Mouse (Mus musculus) gastrocnemius, adult 18-20 months (tissue): Measurements from ENCODE around the gene Efna4. TPM values are rescaled to one million over a fixed set of nuclear protein-coding genes. Genes with fewer than 3 reads are reported as not detected.

Source experiments
- DNase-seq: peaks from one replicate; pipeline ENCODE4 v3.0.0; 2021; ENCODE audit warnings: low spot score
- long read RNA-seq, 2 experiments: library from polyadenylated mRNA; stranded (forward); transcript quantifications; one replicate each; pipeline ENCODE4 v2.0.0; 2021
- total RNA-seq, 2 experiments: library from RNA; stranded (reverse); gene quantifications; 2 replicates each; pipeline ENCODE4 v1.2.3; 2021

The Efna4 gene
- total RNA-seq, result not detected
- long read RNA-seq, experiment 1, result 0 reads
- long read RNA-seq, experiment 2, result 0 reads

DNA sequence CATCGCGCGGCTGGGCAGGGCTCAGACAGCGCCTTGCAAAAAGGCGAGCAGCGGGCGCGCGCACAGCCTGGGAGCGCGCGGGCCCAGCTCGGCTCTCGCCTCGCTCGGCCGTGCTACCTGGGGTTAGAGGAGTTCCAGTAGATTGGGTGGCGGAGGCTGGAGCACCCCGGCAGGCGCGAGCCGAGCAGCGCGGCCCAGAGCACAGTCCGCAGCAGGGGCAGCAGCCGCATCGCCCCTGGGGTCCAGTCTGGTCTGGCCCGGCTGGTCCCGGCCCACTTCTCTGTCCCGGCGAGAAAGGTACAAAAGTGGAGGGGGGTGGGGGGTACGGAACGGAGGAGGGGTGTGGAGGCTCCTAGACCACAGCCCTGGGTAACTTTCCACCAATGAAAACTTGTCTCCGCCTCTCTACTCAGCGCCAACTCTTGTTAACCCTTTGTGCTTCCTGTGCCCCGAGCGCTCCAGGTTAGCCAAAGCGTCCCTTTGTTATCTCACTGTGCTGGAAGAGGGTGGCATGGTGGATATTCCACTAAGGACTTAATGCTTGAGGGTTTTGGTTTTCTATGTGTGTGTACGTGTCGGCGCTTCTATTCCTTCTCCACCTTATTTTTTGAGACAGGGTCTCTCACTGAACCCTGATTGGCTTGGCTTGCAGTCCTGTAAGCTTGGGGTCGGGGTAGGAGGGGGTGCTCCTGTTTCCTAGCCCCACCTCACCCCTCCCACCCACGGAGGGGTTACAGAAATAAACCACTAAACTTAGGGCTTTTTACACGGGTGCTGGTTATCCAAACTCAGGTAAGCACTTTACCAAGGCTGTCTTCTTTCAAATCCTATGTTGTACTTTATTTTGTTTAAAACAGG lies at the start of gene Efna4:
Efna4 (minus strand) TSS at position 308 of the 858 bp plus-strand sequence.
- no peak for DNase-seq

DNA sequence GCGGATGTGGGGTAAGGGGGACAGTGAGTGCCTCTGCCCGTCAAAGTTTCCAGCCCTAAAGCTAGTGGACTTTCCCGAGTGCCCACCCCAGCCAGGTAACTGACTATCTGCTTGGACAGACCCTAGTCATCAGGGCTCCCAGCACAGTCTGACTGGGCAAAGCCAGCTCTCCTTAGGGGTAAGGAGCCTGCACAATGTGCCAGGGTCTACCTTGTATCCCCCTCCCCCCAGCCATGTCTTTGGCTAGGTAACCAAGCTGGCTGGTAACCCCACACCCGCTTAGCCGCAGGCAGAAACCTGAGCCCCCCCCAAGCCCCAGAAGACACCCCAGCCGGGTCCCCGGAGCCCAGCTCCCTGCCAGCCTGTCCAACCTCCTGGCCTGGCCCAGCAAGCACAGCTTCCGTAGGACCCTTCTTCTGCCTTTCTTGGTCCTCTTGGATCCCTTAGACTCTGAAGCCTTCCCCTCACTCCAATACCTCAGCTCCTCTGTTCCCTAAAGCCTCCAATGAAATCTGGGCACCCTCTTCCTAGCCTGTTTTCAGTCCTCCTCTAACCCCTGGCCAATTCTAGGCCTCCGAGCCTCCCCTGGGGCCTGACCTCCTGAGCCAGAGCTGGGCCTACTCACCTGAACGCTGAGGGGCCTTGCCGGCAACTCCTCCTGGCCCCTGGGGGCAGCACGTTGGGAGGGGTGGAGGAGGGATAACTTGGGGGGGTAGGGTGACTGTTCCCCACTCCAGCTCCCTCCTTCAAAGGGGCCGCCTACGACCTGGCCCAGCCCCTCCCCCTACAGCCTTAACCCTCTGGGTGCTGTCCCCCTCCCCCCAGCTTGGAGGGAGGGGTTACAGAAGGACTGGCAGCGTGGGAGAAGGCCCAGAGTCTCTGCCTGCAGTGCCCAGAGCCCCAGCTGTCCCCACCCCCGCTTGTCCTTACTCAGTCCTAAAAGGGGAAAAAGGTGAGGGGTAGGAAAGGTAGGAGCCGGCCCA lies 48.9 kb upstream of the Efna4 start:
- DNase-seq, result no peak

DNA sequence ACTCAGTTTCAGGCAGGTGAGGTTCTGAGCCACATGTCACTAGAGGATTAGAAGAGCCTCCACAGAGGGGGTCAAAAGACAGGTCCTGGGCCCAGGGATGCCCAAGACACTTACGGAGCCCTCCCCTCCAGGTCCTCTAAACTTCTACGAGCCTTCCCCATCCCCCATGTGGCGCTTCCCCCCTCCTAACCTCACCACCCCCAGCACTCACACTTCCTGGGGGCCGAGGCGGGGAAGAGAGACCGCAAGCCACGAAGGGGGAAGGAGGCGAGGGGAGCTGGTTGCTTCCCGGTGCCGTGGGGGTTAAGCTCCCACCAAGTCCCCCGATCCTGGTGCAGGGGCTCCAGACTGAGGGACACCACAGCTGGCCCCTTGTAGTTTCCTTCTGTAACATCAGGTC lies 47.6 kb upstream of the Efna4 start:
- no peak for DNase-seq

DNA sequence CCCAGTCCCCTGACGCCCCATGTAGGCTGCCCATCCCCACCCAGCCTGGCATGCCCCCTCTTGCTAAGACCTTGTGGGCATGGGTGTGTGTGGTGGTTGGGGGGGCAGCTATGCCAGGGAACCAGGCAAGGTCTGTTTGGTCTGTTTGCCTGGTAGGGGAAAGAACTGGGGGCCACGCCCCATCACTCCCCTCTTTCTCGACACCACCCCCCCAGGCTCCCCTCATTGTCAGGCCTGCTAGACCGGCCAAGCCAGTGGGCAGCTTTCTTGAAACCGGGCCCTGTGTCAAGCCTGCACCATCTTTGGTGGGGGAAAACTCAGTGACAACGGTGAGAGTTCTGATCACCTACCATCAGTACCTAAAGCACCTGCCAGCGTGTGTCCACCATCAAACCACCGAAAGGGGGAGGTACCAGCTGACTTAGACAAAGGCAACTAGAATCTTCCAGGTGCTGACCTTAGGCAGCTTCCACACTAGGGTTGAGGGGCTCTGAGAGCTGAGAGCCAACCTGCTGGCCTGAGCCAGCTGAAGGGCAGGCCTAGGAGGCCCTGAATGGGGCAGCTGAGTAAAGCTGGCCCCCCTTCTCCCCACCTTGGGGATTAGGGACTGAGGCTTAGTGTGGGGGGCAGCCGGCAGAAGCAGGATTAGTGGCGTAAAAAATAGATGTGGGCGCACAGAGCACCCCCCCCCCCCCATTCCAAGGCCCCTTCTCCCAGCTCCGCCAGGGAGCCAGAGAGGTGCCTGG lies 46.7 kb upstream of the Efna4 start:
- DNase-seq, result no peak

DNA sequence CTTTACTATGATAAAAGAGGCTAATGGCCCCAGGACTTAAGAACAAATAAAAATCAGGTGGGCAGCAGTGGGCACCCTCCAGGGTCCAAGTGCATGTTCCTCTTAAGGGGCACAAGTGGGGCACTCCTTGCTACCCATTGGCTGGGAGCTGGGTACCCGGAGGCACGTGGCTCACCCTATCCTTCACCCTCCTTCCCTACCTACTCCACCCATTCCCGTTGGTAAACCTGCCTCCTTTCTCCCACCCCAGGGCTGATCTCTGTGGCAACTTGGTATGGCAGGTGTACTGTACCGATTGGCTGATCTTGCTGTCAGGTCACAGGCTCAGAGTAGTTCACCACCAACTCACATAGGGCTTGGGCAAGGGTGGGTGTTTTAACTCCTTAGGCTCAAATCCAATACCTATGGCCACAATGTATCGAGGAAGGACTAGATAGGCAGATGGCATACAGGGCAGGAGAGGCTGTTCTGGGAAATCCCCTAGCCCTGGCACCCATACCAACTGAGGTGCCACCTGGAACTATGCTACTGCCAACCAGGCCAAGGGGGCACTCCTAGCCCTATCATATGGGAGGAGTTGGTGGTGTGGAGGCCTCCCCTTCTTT lies 45.9 kb upstream of the Efna4 start:
- DNase-seq, result no peak

DNA sequence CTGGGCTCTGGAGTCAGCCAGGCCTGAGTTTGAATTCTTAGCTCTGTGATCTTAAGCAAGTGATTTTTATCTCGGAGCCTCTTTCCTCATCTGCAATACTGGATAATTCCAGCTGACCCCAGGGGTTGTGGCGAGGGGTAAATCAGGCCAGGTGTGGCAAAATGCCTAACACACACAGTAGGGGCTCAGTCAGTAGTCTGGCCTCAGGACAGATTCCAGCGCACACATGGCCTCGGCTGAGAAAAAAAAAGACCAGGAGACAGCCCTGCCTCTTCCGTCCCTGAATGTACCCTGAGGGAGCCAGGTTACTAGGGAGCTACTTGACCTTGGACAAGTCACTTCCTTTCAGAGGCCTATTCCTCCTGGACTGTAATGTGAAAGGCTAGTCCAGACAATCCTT lies 45.1 kb upstream of the Efna4 start:
- no peak for DNase-seq

DNA sequence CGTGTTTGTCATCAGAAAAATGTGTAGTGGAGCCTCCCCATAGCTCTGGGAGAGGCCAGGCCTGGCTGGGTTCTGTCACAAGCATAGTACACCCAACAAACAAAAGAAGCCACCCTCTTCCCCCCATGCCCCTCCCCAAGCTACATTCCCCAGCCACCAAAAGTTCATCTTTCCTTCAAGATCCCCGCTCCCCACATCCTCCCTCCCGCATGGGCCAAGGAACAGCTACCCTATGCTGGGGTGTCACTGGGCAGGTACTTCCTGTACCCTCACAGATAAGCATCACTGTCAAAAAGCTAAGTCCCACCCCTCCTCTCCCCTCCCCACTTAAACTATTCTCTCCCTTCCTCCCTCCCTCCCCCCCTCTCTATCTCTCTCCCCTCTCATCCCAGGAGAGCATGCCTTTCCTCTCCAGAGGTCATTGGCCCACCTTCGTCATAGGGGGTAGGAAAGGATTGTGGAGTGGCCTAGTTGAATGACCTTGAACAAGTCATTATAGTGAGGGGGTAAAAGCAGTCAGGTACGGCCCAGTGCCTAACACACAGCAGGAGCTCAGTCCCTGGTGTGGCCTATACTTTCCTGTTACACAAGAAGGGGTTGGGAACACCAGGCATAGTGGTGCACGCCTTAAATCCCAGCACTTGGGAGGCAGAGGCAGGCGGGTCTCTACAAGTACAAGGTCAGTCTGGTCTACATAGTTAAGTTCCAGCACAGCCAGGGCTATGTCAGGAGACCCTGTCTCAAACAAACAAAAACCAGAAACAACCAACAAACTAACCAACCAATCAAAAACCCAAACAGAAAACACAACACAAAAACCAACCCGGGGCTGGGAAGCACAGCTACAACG lies 44.4 kb upstream of the Efna4 start:
- DNase-seq, result no peak

DNA sequence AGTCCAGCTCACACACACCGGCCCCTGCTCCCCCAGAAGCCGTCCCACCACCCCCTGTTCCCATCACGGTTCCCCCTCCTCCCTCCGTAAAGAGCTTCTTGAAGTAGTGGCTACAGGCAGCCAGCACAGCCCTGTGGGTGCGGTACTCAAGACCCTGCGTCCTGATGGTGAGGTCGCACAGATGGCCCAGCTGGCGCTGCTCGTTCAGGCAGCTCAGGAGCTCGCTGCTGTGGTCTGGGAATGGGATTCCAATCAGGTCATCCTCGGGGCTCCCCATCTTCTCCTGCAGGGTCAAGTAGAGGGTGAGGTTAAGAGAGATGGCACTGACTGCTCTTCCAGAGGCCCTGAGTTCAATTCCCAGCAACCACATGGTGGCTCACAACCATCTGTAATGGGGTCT lies 43.4 kb upstream of the Efna4 start:
- no peak for DNase-seq

DNA sequence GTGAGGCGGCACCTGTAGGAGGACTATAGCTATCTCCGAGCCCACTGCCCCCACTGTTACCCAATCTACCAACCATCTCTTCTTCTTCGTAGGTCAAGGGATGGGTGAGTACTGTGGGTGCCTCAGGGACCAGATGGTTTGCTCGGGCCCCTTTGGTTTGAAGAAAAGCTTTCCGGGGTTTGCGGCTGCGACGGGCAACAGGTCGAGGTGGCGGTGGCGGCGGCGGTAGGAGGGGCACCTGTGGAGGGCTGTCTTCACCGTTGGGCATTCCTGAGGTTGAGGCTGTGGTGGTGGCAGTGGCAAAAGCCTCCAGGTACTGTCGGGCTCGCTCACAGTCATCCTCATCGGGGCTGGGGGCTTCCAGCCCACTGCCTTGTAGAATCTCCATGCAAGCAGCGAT lies 42.9 kb upstream of the Efna4 start:
- DNase-seq, result no peak

DNA sequence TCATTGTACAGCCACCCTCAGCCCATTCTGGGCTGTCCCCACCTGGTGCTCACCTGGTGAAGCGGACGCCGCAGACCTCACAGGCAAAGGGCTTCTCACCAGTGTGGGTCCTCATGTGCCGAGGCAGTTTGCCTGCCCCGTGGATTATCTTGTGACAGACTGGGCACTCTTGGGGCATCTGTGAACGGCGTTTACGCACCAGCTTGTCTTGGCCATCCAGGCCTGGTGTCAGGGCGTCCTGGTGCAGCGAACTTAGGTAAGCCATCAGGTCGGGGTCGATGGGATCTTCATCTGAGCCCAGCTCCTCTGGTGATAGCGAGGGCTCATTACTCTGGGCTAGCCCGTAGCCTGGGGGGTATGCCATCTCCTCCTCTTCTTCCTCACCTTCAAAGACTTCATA lies 42.5 kb upstream of the Efna4 start:
- DNase-seq, result no peak

DNA sequence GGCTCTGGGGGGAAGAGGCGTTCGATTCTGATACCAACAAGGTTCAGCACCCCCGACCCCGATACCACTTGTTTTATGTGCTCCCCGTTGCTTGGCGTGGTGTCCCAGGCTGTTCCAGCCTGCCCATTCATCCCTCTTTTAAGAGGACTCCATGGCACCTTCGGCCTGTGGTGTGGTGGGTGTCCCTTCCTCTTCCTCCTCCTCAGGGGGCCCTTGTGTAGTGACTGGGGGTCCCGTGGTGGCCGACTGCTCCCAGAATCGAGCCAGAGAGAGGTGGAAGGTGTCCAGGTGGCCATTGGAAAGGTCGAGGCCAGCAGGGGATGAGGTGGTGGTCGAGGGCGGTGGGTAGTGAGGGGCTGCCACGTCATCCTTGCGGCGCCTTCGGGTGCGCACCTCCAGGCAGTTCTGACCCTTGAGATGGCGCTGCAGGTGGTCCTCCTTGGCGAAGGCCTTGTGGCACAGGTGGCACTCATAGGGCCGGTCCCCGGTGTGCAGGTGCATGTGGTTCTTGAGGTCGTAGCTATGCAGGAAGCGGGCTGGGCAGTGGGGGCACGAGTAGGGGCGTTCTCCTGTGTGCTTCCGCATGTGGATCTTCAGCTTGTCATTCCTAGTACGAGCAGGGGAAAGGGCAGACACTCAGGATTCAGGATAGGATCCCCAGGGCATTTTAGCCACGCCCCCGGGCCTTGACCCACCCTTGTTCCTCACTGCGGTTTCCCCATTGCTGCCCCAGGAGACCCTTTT lies 41.7 kb upstream of the Efna4 start:
- no peak for DNase-seq

DNA sequence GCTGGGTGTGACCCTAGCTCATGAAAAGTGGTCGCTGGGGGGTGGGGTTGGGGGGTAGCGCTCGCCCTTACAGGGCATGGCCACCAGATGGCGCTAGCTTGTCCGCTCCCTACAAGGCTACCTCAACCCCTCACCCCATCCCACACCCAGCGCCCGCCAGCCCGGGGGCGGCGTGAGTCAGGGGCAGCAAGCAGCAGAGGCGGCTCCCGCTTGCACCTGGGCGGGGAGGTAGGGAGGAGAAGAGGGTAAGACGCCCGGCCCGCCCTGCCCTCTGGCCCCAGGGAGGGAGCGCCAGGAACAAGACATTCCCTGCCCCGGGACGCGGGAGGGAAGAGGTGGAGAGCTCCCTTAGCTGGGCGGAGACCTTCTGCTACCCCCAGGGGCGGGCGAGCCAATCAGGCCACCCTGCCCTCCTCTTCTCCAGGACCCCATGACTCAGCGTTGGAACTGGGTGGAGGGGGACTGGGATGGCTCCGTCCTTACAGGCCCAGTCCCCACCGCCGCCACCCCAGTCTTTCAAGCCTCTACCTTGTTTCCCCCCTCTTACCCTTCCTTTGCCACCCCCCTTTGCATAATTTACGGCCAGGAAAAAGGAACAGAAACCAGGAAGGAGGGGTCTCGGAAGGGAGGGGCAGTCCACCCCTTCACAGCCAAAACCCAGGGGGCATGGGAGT lies 40.7 kb upstream of the Efna4 start:
- peak; percentile 82 for DNase-seq

DNA sequence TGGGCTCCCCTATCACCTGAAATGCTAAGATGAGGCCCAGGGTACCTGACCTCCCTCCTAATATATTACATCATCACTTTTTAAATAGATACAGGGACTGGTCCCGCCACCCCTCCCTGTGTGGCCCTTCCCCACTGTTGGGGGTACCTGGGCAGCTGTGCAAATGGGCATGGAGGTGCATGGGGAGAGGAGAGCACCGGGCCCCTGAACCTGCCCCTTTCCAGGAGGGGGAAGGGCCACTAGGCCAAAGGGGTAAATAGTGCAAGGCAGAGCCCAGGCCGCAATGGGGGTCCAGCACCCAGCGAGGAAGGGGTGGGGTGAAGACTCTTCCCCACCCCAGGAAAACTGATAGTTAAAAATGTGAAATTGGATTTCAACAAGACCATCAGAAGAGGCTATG lies 40.0 kb upstream of the Efna4 start:
- no peak for DNase-seq

DNA sequence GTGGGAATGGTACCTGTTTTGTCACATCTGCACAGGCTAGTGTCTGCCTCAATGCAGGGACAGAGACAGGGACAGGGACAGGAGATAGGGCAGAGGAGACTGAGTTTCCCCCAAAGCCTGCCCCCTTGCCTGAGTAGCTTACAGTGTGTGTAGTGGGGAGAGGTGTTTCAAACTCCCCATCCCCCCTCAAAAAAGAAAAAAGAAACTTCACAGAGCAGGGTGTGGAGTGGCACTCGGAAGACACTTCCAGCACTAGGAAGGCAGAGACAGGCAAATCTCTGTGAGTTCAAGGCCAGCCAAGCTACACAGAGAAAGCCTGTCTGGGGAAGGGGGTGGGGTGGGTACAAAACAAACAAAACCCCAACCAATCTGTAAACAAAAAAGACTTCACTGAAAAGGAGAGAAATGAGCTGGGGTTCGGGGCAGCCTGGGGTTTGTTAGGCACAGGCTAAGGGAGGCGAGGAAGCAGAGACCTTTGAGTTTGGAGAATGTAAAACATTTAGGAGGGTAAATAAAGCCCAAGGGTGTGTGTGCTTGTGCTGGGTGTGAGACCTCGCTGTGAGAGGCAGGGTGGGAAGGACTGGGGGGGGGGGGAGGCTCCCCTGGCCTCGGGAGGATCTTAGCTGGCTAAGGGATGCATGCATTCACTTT lies 35.9 kb upstream of the Efna4 start:
- no peak for DNase-seq

DNA sequence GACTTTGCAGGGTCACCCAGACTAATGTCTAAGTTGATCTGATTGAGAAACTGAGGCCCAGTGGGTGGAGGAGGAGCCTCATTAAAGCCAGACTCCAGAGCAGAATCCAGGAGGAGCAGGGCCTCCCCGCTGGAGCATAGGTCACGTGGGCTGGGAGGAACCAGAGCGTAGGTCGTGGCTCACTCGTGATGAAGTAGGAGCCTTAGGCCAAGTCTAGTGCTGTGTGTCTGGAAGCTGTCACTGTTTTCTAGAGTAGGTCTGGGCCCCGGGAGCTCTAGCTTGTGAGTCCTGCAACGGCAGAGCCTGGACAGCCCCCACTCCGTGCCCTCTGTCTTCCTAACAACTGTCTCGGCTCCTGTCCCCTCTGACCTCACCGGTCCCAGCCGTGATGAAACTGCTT lies 29.5 kb upstream of the Efna4 start:
- DNase-seq, result no peak

DNA sequence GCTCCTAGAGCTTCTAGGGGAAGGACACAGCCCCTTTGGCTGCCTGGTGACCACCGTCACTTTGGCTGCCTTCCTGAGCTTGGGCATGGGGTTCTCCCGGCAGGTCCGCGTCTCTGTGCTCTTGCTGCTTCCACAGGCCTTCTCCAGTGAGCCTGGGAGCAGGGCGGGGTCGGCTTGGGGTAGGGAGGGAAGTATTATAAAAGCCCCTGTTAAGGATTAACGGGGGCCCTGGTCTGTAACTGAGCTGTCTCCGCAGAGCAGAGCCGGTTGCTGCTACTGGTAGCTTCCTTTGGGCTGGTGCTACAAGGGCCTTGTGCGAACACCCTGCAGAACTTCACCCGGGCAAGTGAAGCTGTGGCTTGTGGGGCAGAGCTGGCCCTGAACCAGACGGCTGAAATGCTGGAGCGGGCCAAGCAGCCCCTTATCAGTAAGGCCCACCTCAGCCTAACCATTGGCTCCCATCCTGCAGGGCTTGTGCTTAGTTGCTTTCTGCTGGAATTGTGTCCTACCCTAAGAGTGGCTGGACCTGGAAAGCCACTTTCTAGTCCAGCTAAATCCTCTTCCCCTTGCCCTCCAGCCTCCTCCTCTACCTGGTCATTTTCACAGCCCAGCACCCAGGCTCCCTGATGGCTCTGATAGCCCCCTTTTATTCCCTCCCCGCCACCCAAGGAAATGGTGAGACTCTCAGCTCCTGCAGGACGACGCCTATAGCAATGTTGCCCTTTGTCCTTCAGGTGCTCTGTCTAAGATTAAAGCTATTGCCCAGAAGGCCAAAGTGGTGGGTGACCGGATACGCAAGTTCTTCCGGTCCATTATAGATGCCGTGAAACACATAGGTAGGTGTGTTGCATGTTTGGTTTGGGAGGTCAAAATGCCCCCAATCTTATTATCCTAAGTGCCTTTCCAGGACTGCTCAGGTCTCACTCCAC lies 27.9 kb upstream of the Efna4 start:
- DNase-seq, result no peak

DNA sequence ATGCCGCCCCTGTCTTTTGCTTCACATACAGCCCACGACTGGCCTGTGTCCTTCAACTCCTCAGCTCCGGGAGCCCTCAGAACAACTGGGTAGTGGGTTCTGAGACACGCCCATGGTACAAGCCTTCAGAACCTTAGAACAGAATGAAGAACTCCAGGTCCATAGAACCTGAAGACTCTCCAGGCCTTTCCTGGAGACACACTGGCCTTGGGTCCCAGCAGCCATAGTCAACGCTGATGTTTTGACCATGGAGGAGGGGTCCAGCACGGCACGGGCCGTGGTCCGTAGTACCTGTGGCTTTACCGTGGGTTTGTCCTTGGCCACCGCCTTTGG lies 27.3 kb upstream of the Efna4 start, which contains the start of gene Dcst1:
Dcst1 (minus strand) TSS at position 101 of the 333 bp plus-strand sequence.
- no peak for DNase-seq
